Mouse (Mus musculus) midbrain, embryonic 11.5 days (tissue): ENCODE results near the gene Syngap1. TPM values are rescaled to one million over a fixed set of nuclear protein-coding genes. Genes with fewer than 3 reads are reported as not detected.

ENCODE experiments used
- ATAC-seq: fragments of 200-750 bp; cut with Nextera tagmentation; 2 replicates; pipeline ENCODE4 v1.8.0; 2017; ENCODE audit warnings: moderate TSS enrichment, moderate library complexity; ENCODE audit not compliant: low FRiP score
- DNase-seq: peaks from one replicate; pipeline ENCODE4 v3.0.0; 2015; ENCODE audit warnings: low spot score; ENCODE audit errors: missing footprints
- H3K27ac ChIP-seq: fragments of 300-500 bp; sonication (generic); 2 replicates; pipeline ENCODE4 v1.5.1; 2014; ENCODE audit warnings: low read depth, low read length
- H3K27me3 ChIP-seq: fragments of 300-500 bp; sonication (generic); 2 replicates; pipeline ENCODE4 v1.6.1; 2014; ENCODE audit warnings: mild to moderate bottlenecking, low read length, moderate library complexity, mixed read lengths; ENCODE audit not compliant: control insufficient read depth, insufficient read depth
- H3K36me3 ChIP-seq: fragments of 300-500 bp; sonication (generic); 2 replicates; pipeline ENCODE4 v1.6.1; 2014; ENCODE audit warnings: mild to moderate bottlenecking, low read length, moderate library complexity, mixed read lengths; ENCODE audit not compliant: control insufficient read depth, insufficient read depth
- H3K4me1 ChIP-seq: fragments of 300-500 bp; sonication (generic); 2 replicates; pipeline ENCODE4 v1.6.1; 2014; ENCODE audit warnings: low read length; ENCODE audit not compliant: control insufficient read depth, insufficient read depth
- H3K4me2 ChIP-seq: fragments of 300-500 bp; sonication (generic); 2 replicates; pipeline ENCODE4 v1.6.1; 2014; ENCODE audit warnings: mild to moderate bottlenecking, moderate library complexity
- H3K4me3 ChIP-seq: fragments of 300-500 bp; sonication (generic); 2 replicates; pipeline ENCODE4 v1.5.1; 2014; ENCODE audit warnings: low read depth, low read length
- H3K9ac ChIP-seq: fragments of 300-500 bp; sonication (generic); 2 replicates; pipeline ENCODE4 v1.6.1; 2014; ENCODE audit warnings: low read length
- H3K9me3 ChIP-seq: fragments of 300-500 bp; sonication (generic); 2 replicates; pipeline ENCODE4 v1.6.1; 2016; ENCODE audit warnings: low read length; ENCODE audit not compliant: control insufficient read depth
- WGBS: fragments of 180-500 bp; shearing (Covaris S2); extraction: QIAGEN DNeasy Blood & Tissue Kit; methylation state at CpG from one replicate; pipeline ENCODE4 v1.1.7; 2014; 5-methylcytosine and 5-hydroxymethylcytosine counted together
- microRNA-seq: library from miRNA; unstranded; fragments of <30 nt; microRNA quantifications from one replicate; pipeline ENCODE4, GENCODE M21; 2017
- polyA plus RNA-seq: library from polyadenylated mRNA; unstranded; fragments of >200 nt; fragmentation: Nextera tagmentation; extraction: Ambion mirVana; gene quantifications from 2 replicates; pipeline ENCODE4 v1.2.1, GENCODE M21; 2014

Syngap1 gene
- polyA plus RNA-seq, 1 experiment from 2014 or later: 2.3 TPM

DNA sequence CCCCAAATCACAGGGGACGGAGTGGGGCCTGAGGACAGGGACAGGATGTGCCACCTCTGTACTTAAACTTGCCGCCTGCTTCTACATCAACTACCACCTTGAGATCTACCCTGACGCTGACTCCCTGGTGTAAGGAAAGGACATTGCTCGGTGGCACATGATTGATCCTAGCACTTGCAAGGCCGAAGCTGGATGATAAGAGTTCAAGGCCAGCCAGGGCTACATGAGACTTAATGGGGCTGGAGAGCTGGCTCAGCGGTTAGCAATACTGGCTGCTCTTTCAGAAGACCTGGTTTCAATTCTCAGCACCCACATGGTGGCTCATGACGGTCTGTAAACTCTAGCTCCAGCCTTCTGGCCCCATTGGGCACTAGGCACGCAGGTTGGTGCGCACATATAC lies 80.7 kb downstream of the Syngap1 start:
- no peak overlapping the region for H3K27ac ChIP-seq
- no peak overlapping the region for H3K4me2 ChIP-seq
- ATAC-seq: no peak
- no peak overlapping the region for H3K9ac ChIP-seq
- peaks cover 5% of the 10 kb centered on the region; the same call in 1 of the 2 replicates for H3K36me3 ChIP-seq
- H3K4me1 ChIP-seq: peaks cover 4% of the 10 kb centered on the region
- no peak overlapping the region for H3K4me3 ChIP-seq
- H3K27me3 ChIP-seq: no peaks in the 10 kb centered on the region
- no peaks in the 10 kb centered on the region for H3K9me3 ChIP-seq
- DNase-seq: no peak
- WGBS: 95% methylated on average over 9 of the region's 9 CpGs

Small RNA genes within 50 kb of the gene (microRNA-seq; reads per million reads assigned to microRNA genes)
- gene Gm27775: not detected
- not detected for gene Mir3083
- gene Mir6968: 1.7 reads per million

Other genes starting within 250 kb of the Syngap1 start
- gene Crebrf, start 225.6 kb upstream of the Syngap1 start, polyA plus RNA-seq: 4.0 and 5.5 TPM in 2 replicates
- 52.9 and 54.1 TPM in 2 replicates for gene Bnip1, start 160.2 kb upstream of the Syngap1 start, polyA plus RNA-seq
- gene Nkx2-5, start 96.2 kb upstream of the Syngap1 start, polyA plus RNA-seq: not detected in 2 replicates
- gene Kifc5b, start 24.2 kb upstream of the Syngap1 start, polyA plus RNA-seq: 3.8 and 6.4 TPM in 2 replicates
- 3.6 and 3.7 TPM in 2 replicates for gene Phf1, start 8.2 kb upstream of the Syngap1 start, polyA plus RNA-seq
- gene Cuta, start 1.7 kb upstream of the Syngap1 start, polyA plus RNA-seq: 146 and 157 TPM in 2 replicates
- 13.4 and 13.6 TPM in 2 replicates for gene Zbtb9, start 31.9 kb downstream of the Syngap1 start, polyA plus RNA-seq
- 8.0 and 8.9 TPM in 2 replicates for gene Bak1, start 87.8 kb downstream of the Syngap1 start, polyA plus RNA-seq
- gene Itpr3, start 116.1 kb downstream of the Syngap1 start, polyA plus RNA-seq: 0.59 and 0.72 TPM in 2 replicates
- gene Uqcc2, start 192.7 kb downstream of the Syngap1 start, polyA plus RNA-seq: 316 and 332 TPM in 2 replicates
- gene Ip6k3, start 226.5 kb downstream of the Syngap1 start, polyA plus RNA-seq: 0.07 and 0.48 TPM in 2 replicates